Mouse (Mus musculus): ENCODE results near the gene Scn5a. TPM values are rescaled to one million over a fixed set of nuclear protein-coding genes. Genes with fewer than 3 reads are reported as not detected.

Scn5a gene
- total and polyA plus RNA-seq, 3 experiments, result 1.9 to 9.0 (median 4.3) TPM

DNA sequence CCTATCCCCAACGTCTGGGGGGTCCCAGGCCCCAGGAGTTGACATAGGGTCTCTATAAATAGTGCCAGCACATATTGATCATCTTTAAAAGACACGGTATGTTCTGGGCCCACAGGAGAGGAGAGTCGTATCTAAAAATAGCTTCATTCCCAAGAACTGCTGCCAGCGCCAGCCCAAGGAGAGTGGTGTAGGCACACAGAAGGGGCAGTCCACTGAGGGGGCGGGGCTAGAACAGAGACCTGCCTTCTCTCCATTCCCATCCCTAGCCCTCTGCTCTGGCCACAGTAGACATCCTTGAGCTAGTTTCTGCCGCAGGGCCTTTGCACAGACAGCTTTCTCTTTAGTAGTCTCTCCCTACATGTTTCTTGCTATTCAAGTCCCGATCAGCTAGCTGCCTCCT, 4.5 kb downstream of the Scn5a start:
- H3K4me3 ChIP-seq (replicated peaks in 1 of 3; ENCODE audit: low read depth in 2 of 3, low read length in 2 of 3, poor library complexity in 1 of 3), result no peak overlapping the region
- peaks cover 3% of the 10 kb centered on the region for H3K27me3 ChIP-seq (replicated peaks)
- peaks cover 7% of the 10 kb centered on the region for H3K9me3 ChIP-seq (replicated peaks; ENCODE audit: low read length)
- in situ Hi-C loops (cut with MboI; ENCODE audit: low pct_ligation_motif_present, low pct_unique_long_range_greater_than_20kb, low sequenced_read_pairs), result loop anchor here (10.0 kb wide), 1 partner anchor 470 kb away; the partner anchor contains the start of gene Dlec1
- peaks cover 2 to 9% of the 10 kb centered on the region in 2 experiments for H3K36me3 ChIP-seq (replicated peaks in 1 of 2; ENCODE audit: control insufficient read depth in 1 of 2, insufficient read depth in 1 of 2, low read length in 1 of 2)
- TF ChIP-seq GABPA (IDR thresholded peaks at IDR 0.05; ENCODE audit: insufficient replicate concordance, low read depth, low read length), result no peak
- no peak for TF ChIP-seq PAX5 (IDR thresholded peaks at IDR 0.05; ENCODE audit: low read length)
- TF ChIP-seq EP300 (IDR thresholded peaks at IDR 0.05; ENCODE audit: low read length), result no peak
- peaks cover 52 to 92% of the 10 kb centered on the region in 2 experiments for H3K4me1 ChIP-seq (ENCODE audit: control insufficient read depth in 1 of 2, insufficient read depth in 2 of 2)
- H3K27ac ChIP-seq (ENCODE audit: insufficient read depth, low read depth), result peak overlapping the region; percentile 78; the same call in 1 of the 2 replicates
- DNase-seq (ENCODE audit: extremely low read depth), result no peak
- H3K9ac ChIP-seq (ENCODE audit: insufficient read depth, low read depth), result no peak overlapping the region
- 0 out of 2 replicates have a peak overlapping the region, but pooled peaks have one; percentile 92 for H3K4me2 ChIP-seq (ENCODE audit: insufficient read depth, low read depth, poor library complexity, severe bottlenecking)
- dilution Hi-C loops (cut with MboI; ENCODE audit: extremely low pct_ligation_motif_present, extremely low pct_unique_long_range_greater_than_20kb, low sequenced_read_pairs), result no loop called here
- H3K79me2 ChIP-seq (replicated peaks; ENCODE audit: control insufficient read depth, extremely low read depth, insufficient read depth, poor library complexity, severe bottlenecking), result no peaks in the 10 kb centered on the region

- Histone ChIP-seq H3K4me2 (ENCODE audit: insufficient read depth, low read depth, poor library complexity, severe bottlenecking) (peak overlapping the region; percentile 41; the same call in 1 of the 2 replicates), H3K27me3 (replicated peaks) (no peaks in the 10 kb centered on the region), H3K36me3 (replicated peaks in 1 of 2; ENCODE audit: control insufficient read depth in 1 of 2, insufficient read depth in 1 of 2, low read length in 1 of 2) (peaks cover 2 to 13% of the 10 kb centered on the region in 2 experiments), H3K4me1 (ENCODE audit: control insufficient read depth in 1 of 2, insufficient read depth in 2 of 2) (peaks cover 52 to 96% of the 10 kb centered on the region in 2 experiments), H3K9ac (ENCODE audit: insufficient read depth, low read depth) (no peak overlapping the region), H3K9me3 (replicated peaks; ENCODE audit: low read length) (peaks cover 7% of the 10 kb centered on the region), H3K27ac (ENCODE audit: insufficient read depth, low read depth) (peak overlapping the region; percentile 62; the same call in 1 of the 2 replicates), H3K4me3 (replicated peaks in 1 of 3; ENCODE audit: low read depth in 2 of 3, low read length in 2 of 3, poor library complexity in 1 of 3) (no peak overlapping the region), H3K79me2 (replicated peaks; ENCODE audit: control insufficient read depth, extremely low read depth, insufficient read depth, poor library complexity, severe bottlenecking) (no peaks in the 10 kb centered on the region)
- dilution Hi-C loops (cut with MboI; ENCODE audit: extremely low pct_ligation_motif_present, extremely low pct_unique_long_range_greater_than_20kb, low sequenced_read_pairs) (no loop called here), in situ Hi-C loops (cut with MboI; ENCODE audit: low pct_ligation_motif_present, low pct_unique_long_range_greater_than_20kb, low sequenced_read_pairs) (loop anchor here (10.0 kb wide), 1 partner anchor 468 kb away; the partner anchor contains the start of gene Dlec1)
- TF ChIP-seq RAD21 (IDR thresholded peaks at IDR 0.05; ENCODE audit: low read depth, low read length), result no peak
- no peak for TF ChIP-seq GABPA (IDR thresholded peaks at IDR 0.05; ENCODE audit: insufficient replicate concordance, low read depth, low read length)
- TF ChIP-seq MAZ (IDR thresholded peaks at IDR 0.05; ENCODE audit: low read depth, low read length), result 0 out of 2 replicates have a peak, but pooled peaks have one; percentile 26
- no peak for TF ChIP-seq JUN (IDR thresholded peaks at IDR 0.05; ENCODE audit: insufficient read depth, low read depth, low read length)
- TF ChIP-seq MEF2A (IDR thresholded peaks at IDR 0.05; ENCODE audit: borderline replicate concordance, low read depth, low read length), result peak; percentile 36
- TF ChIP-seq MXI1 (IDR thresholded peaks at IDR 0.05; ENCODE audit: low read depth, low read length), result no peak
- no peak for TF ChIP-seq USF1 (IDR thresholded peaks at IDR 0.05; ENCODE audit: low read depth, low read length)
- no peak for TF ChIP-seq CTCF (conservative IDR thresholded peaks at IDR 0.05 in 1 of 2, IDR thresholded peaks at IDR 0.05 in 1 of 2; ENCODE audit: low read depth in 2 of 2, low read length in 2 of 2)
- TF ChIP-seq SMC3 (IDR thresholded peaks at IDR 0.05; ENCODE audit: low read depth, low read length), result no peak
- 0 out of 2 replicates have a peak, but pooled peaks have one; percentile 6 for TF ChIP-seq BHLHE40 (IDR thresholded peaks at IDR 0.05; ENCODE audit: low read depth, low read length)
- TF ChIP-seq IRF4 (IDR thresholded peaks at IDR 0.05; ENCODE audit: low read depth, low read length), result peak; percentile 18; the same call in 1 of the 2 replicates
- no peak for TF ChIP-seq MAFK (IDR thresholded peaks at IDR 0.05; ENCODE audit: insufficient replicate concordance, low read length)
- TF ChIP-seq MAX (IDR thresholded peaks at IDR 0.05; ENCODE audit: low read length), result no peak
- no peak for TF ChIP-seq POLR2A (IDR thresholded peaks at IDR 0.05; ENCODE audit: low read depth, low read length)
- no peak for TF ChIP-seq EP300 (IDR thresholded peaks at IDR 0.05; ENCODE audit: low read length)
- TF ChIP-seq JUND (conservative IDR thresholded peaks at IDR 0.05; ENCODE audit: low read depth, low read length), result no peak
- TF ChIP-seq ZMIZ1 (IDR thresholded peaks at IDR 0.05; ENCODE audit: low read depth, low read length), result no peak
- no peak for TF ChIP-seq MYC (IDR thresholded peaks at IDR 0.05; ENCODE audit: low read depth, low read length)
- no peak for TF ChIP-seq NELFE (IDR thresholded peaks at IDR 0.05; ENCODE audit: low read depth, low read length)
- no peak for TF ChIP-seq CHD2 (IDR thresholded peaks at IDR 0.05; ENCODE audit: low read length)
- TF ChIP-seq ETS1 (conservative IDR thresholded peaks at IDR 0.05; ENCODE audit: low read depth, low read length), result no peak; the same call in 1 of the 2 replicates
- TF ChIP-seq SIN3A (IDR thresholded peaks at IDR 0.05; ENCODE audit: low read length), result no peak
- TF ChIP-seq ZKSCAN1 (IDR thresholded peaks at IDR 0.05; ENCODE audit: borderline replicate concordance, low read depth, low read length), result no peak
- TF ChIP-seq TCF12 (IDR thresholded peaks at IDR 0.05; ENCODE audit: low read depth, low read length), result 0 out of 2 replicates have a peak, but pooled peaks have one; percentile 14
- TF ChIP-seq RCOR1 (conservative IDR thresholded peaks at IDR 0.05; ENCODE audit: low read depth, low read length), result no peak
- no peak for TF ChIP-seq NRF1 (IDR thresholded peaks at IDR 0.05; ENCODE audit: low read depth, low read length)
- peak; percentile 82 for TF ChIP-seq ZNF384 (IDR thresholded peaks at IDR 0.05; ENCODE audit: low read depth, low read length)
- no peak for TF ChIP-seq E2F4 (IDR thresholded peaks at IDR 0.05; ENCODE audit: insufficient replicate concordance, low read depth, low read length)
- TF ChIP-seq CHD1 (IDR thresholded peaks at IDR 0.05; ENCODE audit: low read depth, low read length), result no peak
- TF ChIP-seq USF2 (conservative IDR thresholded peaks at IDR 0.05; ENCODE audit: low read depth, low read length), result no peak
- DNase-seq (ENCODE audit: extremely low read depth), result peak; percentile 53
Measured at GRCm38 (mm10) chr9:119573009-119573408, 5.8 kb downstream of the Scn5a start.

Data from CH12.LX (cell line).